Mouse (Mus musculus) stomach, postnatal 0 days (tissue): Measurements from ENCODE around the gene Vps37c.

ENCODE experiments used
- CTCF ChIP-seq: IDR thresholded peaks from 2 replicates; pipeline ENCODE4 v1.5.1; 2016; ENCODE audit warnings: antibody characterized with exemption, low read depth, mild to moderate bottlenecking, moderate library complexity
- EP300 ChIP-seq: optimal IDR thresholded peaks from 2 replicates; pipeline ENCODE3; 2016; ENCODE audit warnings: antibody characterized with exemption

DNA sequence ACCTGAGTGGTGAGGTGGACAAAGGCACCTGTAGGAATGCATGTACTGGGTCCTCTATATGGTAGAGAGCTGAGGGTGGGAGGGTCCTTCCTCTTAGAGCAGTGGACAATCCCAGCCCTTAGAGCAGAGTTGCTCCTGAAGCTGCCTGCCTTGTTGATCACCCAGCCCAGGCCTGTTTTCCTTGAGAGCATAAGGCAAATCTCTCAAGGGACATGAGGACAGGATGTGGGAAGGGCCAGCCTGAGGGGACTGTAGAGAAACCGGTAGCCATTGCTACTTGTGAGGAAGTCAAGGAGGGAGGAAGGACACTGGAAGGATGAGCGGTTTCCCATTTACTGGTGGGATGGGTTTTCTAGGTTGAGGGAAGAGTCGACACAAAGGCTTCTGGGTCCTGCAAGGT lies 54.0 kb downstream of the Vps37c start:
- TF ChIP-seq CTCF (no peak), EP300 (no peak)
